Mouse (Mus musculus) midbrain, embryonic 15.5 days (tissue): Measurements from ENCODE around the gene Car4. TPM values are rescaled to one million over a fixed set of nuclear protein-coding genes. Genes with fewer than 3 reads are reported as not detected.

Experiments
- ATAC-seq: fragments of 200-750 bp; cut with Nextera tagmentation; replicated peaks from 2 replicates; pipeline ENCODE4 v1.8.0; 2017; ENCODE audit warnings: moderate TSS enrichment
- H3K27ac ChIP-seq: fragments of 300-500 bp; sonication (generic); 2 replicates; pipeline ENCODE4 v1.5.1; 2015; ENCODE audit warnings: mild to moderate bottlenecking, inconsistent platforms
- H3K27me3 ChIP-seq: fragments of 300-500 bp; sonication (generic); replicated peaks from 2 replicates; pipeline ENCODE4 v1.6.1; 2015; ENCODE audit warnings: inconsistent platforms
- H3K36me3 ChIP-seq: fragments of 300-500 bp; sonication (generic); replicated peaks from 2 replicates; pipeline ENCODE4 v1.6.1; 2015; ENCODE audit warnings: inconsistent platforms
- H3K4me1 ChIP-seq: fragments of 300-500 bp; sonication (generic); 2 replicates; pipeline ENCODE4 v1.6.1; 2015; ENCODE audit warnings: inconsistent platforms
- H3K4me2 ChIP-seq: fragments of 300-500 bp; sonication (generic); 2 replicates; pipeline ENCODE4 v1.6.1; 2015; ENCODE audit warnings: inconsistent platforms, mild to moderate bottlenecking, moderate library complexity
- H3K4me3 ChIP-seq: fragments of 300-500 bp; sonication (generic); 2 replicates; pipeline ENCODE4 v1.5.1; 2015; ENCODE audit warnings: mild to moderate bottlenecking, inconsistent platforms
- H3K9ac ChIP-seq: fragments of 300-500 bp; sonication (generic); 2 replicates; pipeline ENCODE4 v1.6.1; 2015; ENCODE audit warnings: mild to moderate bottlenecking, inconsistent platforms
- H3K9me3 ChIP-seq: fragments of 300-500 bp; sonication (generic); 2 replicates; pipeline ENCODE4 v1.6.1; 2016; ENCODE audit warnings: inconsistent platforms
- WGBS: fragments of 180-500 bp; shearing (Covaris S2); methylation state at CpG from one replicate; pipeline ENCODE4 v1.1.7; 2015; ENCODE audit warnings: mixed read lengths; 5-methylcytosine and 5-hydroxymethylcytosine counted together
- polyA plus RNA-seq: library from polyadenylated mRNA; unstranded; fragments of >200 nt; fragmentation: Nextera tagmentation; extraction: Ambion mirVana; gene quantifications from 2 replicates; pipeline ENCODE4 v1.2.1, GENCODE M21; 2015

Car4 gene
- 5.3 and 6.0 TPM in 2 replicates for polyA plus RNA-seq

GRCm38 (mm10) chr11:84957591-84958270 is at the start of gene Car4:
Gene Car4 (plus strand): TSS chr11:84957786.
- no peak for ATAC-seq
- H3K9ac ChIP-seq: peak within 1 kb of the TSS; percentile 17
- H3K4me2 ChIP-seq: peak within 1 kb of the TSS; percentile 75
- H3K27ac ChIP-seq: no peak within 1 kb of the TSS
- H3K9me3 ChIP-seq: no peaks in the 10 kb centered on the region
- H3K27me3 ChIP-seq: peaks cover 46% of the 10 kb centered on the region
- WGBS: under 1% methylated on average over 49 of the region's 49 CpGs
- peak within 1 kb of the TSS; percentile 38 for H3K4me3 ChIP-seq
- peaks cover 24% of the 10 kb centered on the region for H3K4me1 ChIP-seq
- no peaks in the 10 kb centered on the region for H3K36me3 ChIP-seq

GRCm38 (mm10) chr11:84908480-84908879 is 49.1 kb upstream of the Car4 start:
- ATAC-seq: no peak
- Histone ChIP-seq H3K9me3 (no peaks in the 10 kb centered on the region), H3K36me3 (peaks cover 56% of the 10 kb centered on the region), H3K27me3 (no peaks in the 10 kb centered on the region), H3K9ac (no peak overlapping the region), H3K4me1 (no peaks in the 10 kb centered on the region), H3K4me2 (no peak overlapping the region), H3K4me3 (no peak overlapping the region), H3K27ac (no peak overlapping the region)
- WGBS: 94% methylated on average over 6 of the region's 6 CpGs

- Histone ChIP-seq H3K27ac (no peak overlapping the region), H3K4me2 (no peak overlapping the region), H3K4me1 (peaks cover 14% of the 10 kb centered on the region), H3K9ac (no peak overlapping the region), H3K36me3 (peaks cover 50% of the 10 kb centered on the region), H3K27me3 (no peaks in the 10 kb centered on the region), H3K9me3 (no peaks in the 10 kb centered on the region), H3K4me3 (no peak overlapping the region)
- no peak for ATAC-seq
- 87% methylated on average over 4 of the region's 4 CpGs for WGBS
Observed at GRCm38 (mm10) chr11:84910411-84910810, 47.2 kb upstream of the Car4 start.

GRCm38 (mm10) chr11:84914673-84915072 is 42.9 kb upstream of the Car4 start:
- H3K27me3 ChIP-seq: no peaks in the 10 kb centered on the region
- H3K4me2 ChIP-seq: 0 out of 2 replicates have a peak overlapping the region, but pooled peaks have one; percentile 86
- no peak overlapping the region for H3K27ac ChIP-seq
- no peaks in the 10 kb centered on the region for H3K9me3 ChIP-seq
- 78% methylated on average over 5 of the region's 5 CpGs for WGBS
- H3K9ac ChIP-seq: no peak overlapping the region
- no peak overlapping the region for H3K4me3 ChIP-seq
- H3K4me1 ChIP-seq: peaks cover 23% of the 10 kb centered on the region
- peaks cover 26% of the 10 kb centered on the region for H3K36me3 ChIP-seq
- no peak for ATAC-seq

- WGBS: 4% methylated on average over 34 of the region's 34 CpGs
- Histone ChIP-seq H3K9ac (peak within 1 kb of the TSS; percentile 86), H3K9me3 (no peaks in the 10 kb centered on the region), H3K4me1 (peaks cover 23% of the 10 kb centered on the region), H3K4me3 (peak within 1 kb of the TSS; percentile 88), H3K27ac (peak within 1 kb of the TSS; percentile 67), H3K27me3 (no peaks in the 10 kb centered on the region), H3K4me2 (peak within 1 kb of the TSS; percentile 86), H3K36me3 (peaks cover 14% of the 10 kb centered on the region)
- peak; percentile 94 for ATAC-seq
Observed at GRCm38 (mm10) chr11:84916053-84916702, 41.4 kb upstream of the Car4 start, which contains the start of gene Znhit3. Gene Znhit3 (minus strand): TSS chr11:84916366.

GRCm38 (mm10) chr11:84916703-84917300 is 40.8 kb upstream of the Car4 start:
- no peaks in the 10 kb centered on the region for H3K9me3 ChIP-seq
- peaks cover 10% of the 10 kb centered on the region for H3K36me3 ChIP-seq
- H3K4me1 ChIP-seq: peaks cover 23% of the 10 kb centered on the region
- ATAC-seq: no peak
- H3K27me3 ChIP-seq: no peaks in the 10 kb centered on the region
- peak overlapping the region; percentile 86 for H3K4me2 ChIP-seq
- 58% methylated on average over 7 of the region's 7 CpGs for WGBS
- H3K27ac ChIP-seq: peak overlapping the region; percentile 61; the same call in 1 of the 2 replicates
- peak overlapping the region; percentile 49 for H3K9ac ChIP-seq
- H3K4me3 ChIP-seq: peak overlapping the region; percentile 88

GRCm38 (mm10) chr11:84918425-84918824 is 39.2 kb upstream of the Car4 start:
- no peaks in the 10 kb centered on the region; the same call in 1 of the 2 replicates for H3K36me3 ChIP-seq
- WGBS: 4% methylated on average over 16 of the region's 16 CpGs
- no peak overlapping the region for H3K9ac ChIP-seq
- peak overlapping the region; percentile 31 for H3K4me2 ChIP-seq
- peak; percentile 69; the same call in 1 of the 2 replicates for ATAC-seq
- H3K9me3 ChIP-seq: no peaks in the 10 kb centered on the region
- H3K27ac ChIP-seq: no peak overlapping the region
- no peak overlapping the region for H3K4me3 ChIP-seq
- peaks cover 23% of the 10 kb centered on the region for H3K4me1 ChIP-seq
- no peaks in the 10 kb centered on the region for H3K27me3 ChIP-seq

- Histone ChIP-seq H3K36me3 (no peaks in the 10 kb centered on the region), H3K4me2 (no peak overlapping the region), H3K27ac (no peak overlapping the region), H3K9me3 (no peaks in the 10 kb centered on the region), H3K27me3 (no peaks in the 10 kb centered on the region), H3K4me3 (no peak overlapping the region), H3K9ac (no peak overlapping the region), H3K4me1 (peaks cover 21% of the 10 kb centered on the region)
- no peak for ATAC-seq
- 36% methylated on average over 3 of the region's 3 CpGs for WGBS
Observed at GRCm38 (mm10) chr11:84919276-84919675, 38.3 kb upstream of the Car4 start.

- 75% methylated on average over 7 of the region's 7 CpGs for WGBS
- Histone ChIP-seq H3K27me3 (no peaks in the 10 kb centered on the region), H3K36me3 (no peaks in the 10 kb centered on the region), H3K4me2 (no peak overlapping the region), H3K9me3 (no peaks in the 10 kb centered on the region), H3K4me3 (no peak overlapping the region), H3K27ac (no peak overlapping the region), H3K9ac (no peak overlapping the region), H3K4me1 (peaks cover 14% of the 10 kb centered on the region)
- no peak for ATAC-seq
Observed at GRCm38 (mm10) chr11:84919951-84920350, 37.6 kb upstream of the Car4 start.

- Histone ChIP-seq H3K4me1 (peaks cover 5% of the 10 kb centered on the region), H3K9me3 (no peaks in the 10 kb centered on the region), H3K36me3 (no peaks in the 10 kb centered on the region), H3K4me2 (no peak overlapping the region), H3K4me3 (no peak overlapping the region), H3K27ac (no peak overlapping the region), H3K27me3 (no peaks in the 10 kb centered on the region), H3K9ac (no peak overlapping the region)
- no peak for ATAC-seq
- WGBS: 88% methylated on average over 8 of the region's 8 CpGs
Observed at GRCm38 (mm10) chr11:84920981-84921380, 36.6 kb upstream of the Car4 start.

- H3K9ac ChIP-seq: no peak overlapping the region
- H3K4me3 ChIP-seq: no peak overlapping the region
- no peak for ATAC-seq
- no peaks in the 10 kb centered on the region for H3K36me3 ChIP-seq
- H3K9me3 ChIP-seq: no peaks in the 10 kb centered on the region
- H3K27ac ChIP-seq: no peak overlapping the region
- no peaks in the 10 kb centered on the region for H3K4me1 ChIP-seq
- no peaks in the 10 kb centered on the region for H3K27me3 ChIP-seq
- H3K4me2 ChIP-seq: no peak overlapping the region
- 9% methylated on average over 6 of the region's 6 CpGs for WGBS
Observed at GRCm38 (mm10) chr11:84932261-84932660, 25.3 kb upstream of the Car4 start.

GRCm38 (mm10) chr11:84939508-84940053 is 18.0 kb upstream of the Car4 start:
- no peak overlapping the region for H3K4me2 ChIP-seq
- no peak overlapping the region for H3K9ac ChIP-seq
- H3K4me1 ChIP-seq: peaks cover 14% of the 10 kb centered on the region
- H3K36me3 ChIP-seq: no peaks in the 10 kb centered on the region
- 46% methylated on average over 8 of the region's 8 CpGs for WGBS
- no peaks in the 10 kb centered on the region for H3K27me3 ChIP-seq
- H3K27ac ChIP-seq: peak overlapping the region; percentile 5; the same call in 1 of the 2 replicates
- H3K4me3 ChIP-seq: no peak overlapping the region
- no peaks in the 10 kb centered on the region for H3K9me3 ChIP-seq
- ATAC-seq: no peak
